Mouse (Mus musculus): Measurements from ENCODE around the gene Cct3. TPM values are rescaled to one million over a fixed set of nuclear protein-coding genes. Genes with fewer than 3 reads are reported as not detected.
"Not testable (repeated sequence)": the region's sequence is repeated elsewhere in the genome, so short reads cannot be mapped to it uniquely, and the experiment has no call there.

Gene Cct3
- polyA plus RNA-seq, 1 experiment, result 157 TPM

DNA sequence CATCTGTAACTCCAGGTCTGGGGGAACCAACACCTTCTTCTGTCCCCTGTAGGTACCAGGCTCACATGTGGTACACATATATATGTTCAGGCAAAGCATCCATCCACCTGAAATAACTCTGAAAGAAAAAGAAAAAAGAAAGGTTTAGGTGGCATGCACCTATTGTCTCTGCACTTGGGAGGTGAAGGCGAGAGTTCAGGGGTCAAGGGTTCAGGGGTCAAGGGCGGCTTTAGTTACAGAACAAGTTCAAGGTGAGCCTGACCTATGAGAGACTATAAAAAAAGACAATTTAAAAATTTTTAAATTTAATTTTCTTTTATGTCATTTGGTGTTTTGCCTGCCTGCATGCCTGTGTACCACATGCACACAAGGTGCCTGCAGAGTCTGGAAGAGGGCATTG is 16.9 kb upstream of the Cct3 start:
- no peak for DNase-seq
- H3K36me3 ChIP-seq (ENCODE audit: control insufficient read depth, insufficient read depth, low read length), result no peaks in the 10 kb centered on the region
- TF ChIP-seq POLR2A (IDR thresholded peaks at IDR 0.05; ENCODE audit: low read depth, low read length), result no peak
- no peak for TF ChIP-seq CTCF (conservative IDR thresholded peaks at IDR 0.05; ENCODE audit: insufficient read depth, insufficient read length, low read depth, low read length)
- H3K27me3 ChIP-seq (replicated peaks; ENCODE audit: control insufficient read depth, insufficient read depth, low read length), result no peaks in the 10 kb centered on the region
- H3K4me1 ChIP-seq (ENCODE audit: control insufficient read depth, insufficient read depth, low read length), result no peaks in the 10 kb centered on the region
- no peak overlapping the region for H3K4me3 ChIP-seq (ENCODE audit: insufficient read depth, low read depth, low read length)
- no peak overlapping the region for H3K27ac ChIP-seq (ENCODE audit: insufficient read depth, low read depth, low read length)
- 91% methylated on average over 2 of the region's 2 CpGs for WGBS

DNA sequence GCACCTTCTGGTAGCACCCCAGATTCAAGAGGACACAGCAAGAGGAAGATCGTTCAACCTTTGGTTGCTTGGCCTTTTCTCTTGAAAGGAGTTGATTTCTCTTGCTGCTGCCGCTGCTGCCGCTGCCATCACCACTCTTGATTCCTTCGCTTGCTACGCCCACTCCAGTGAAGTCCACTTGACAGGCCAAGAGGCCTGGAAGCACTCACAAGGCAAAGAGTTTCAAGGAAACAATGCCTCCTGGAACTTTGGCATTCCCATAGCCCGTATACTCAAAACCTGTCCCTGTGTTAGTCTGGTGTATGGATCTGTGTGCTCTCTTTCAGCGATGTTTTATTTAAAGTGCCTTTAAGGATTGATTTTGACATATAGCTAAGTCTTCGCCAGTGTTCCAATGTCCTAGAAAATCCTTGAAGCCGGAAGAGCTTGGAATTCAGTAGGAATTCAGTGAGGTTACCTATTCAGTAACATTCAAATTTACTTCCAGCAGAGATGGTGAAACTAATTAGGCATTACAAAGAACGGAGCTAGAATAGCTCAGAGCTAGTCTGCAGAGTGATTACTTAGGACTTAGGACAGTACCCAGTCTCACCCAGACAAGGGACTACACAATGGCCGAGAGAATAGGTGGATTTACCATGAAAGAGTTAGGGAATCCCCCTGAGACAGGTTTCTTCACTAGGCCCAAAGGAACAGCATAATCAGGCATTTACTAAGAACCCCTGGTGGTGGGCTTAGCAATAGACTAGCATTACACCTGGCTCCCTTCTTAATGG is 15.6 kb upstream of the Cct3 start:
- H3K4me3 ChIP-seq (ENCODE audit: insufficient read depth, low read depth, low read length); H3K27ac ChIP-seq (ENCODE audit: insufficient read depth, low read depth, low read length); H3K36me3 ChIP-seq (ENCODE audit: control insufficient read depth, insufficient read depth, low read length); H3K27me3 ChIP-seq (replicated peaks; ENCODE audit: control insufficient read depth, insufficient read depth, low read length); DNase-seq; H3K4me1 ChIP-seq (ENCODE audit: control insufficient read depth, insufficient read depth, low read length): not testable (repeated sequence)
- 78% methylated on average over 11 of the region's 11 CpGs for WGBS

DNA sequence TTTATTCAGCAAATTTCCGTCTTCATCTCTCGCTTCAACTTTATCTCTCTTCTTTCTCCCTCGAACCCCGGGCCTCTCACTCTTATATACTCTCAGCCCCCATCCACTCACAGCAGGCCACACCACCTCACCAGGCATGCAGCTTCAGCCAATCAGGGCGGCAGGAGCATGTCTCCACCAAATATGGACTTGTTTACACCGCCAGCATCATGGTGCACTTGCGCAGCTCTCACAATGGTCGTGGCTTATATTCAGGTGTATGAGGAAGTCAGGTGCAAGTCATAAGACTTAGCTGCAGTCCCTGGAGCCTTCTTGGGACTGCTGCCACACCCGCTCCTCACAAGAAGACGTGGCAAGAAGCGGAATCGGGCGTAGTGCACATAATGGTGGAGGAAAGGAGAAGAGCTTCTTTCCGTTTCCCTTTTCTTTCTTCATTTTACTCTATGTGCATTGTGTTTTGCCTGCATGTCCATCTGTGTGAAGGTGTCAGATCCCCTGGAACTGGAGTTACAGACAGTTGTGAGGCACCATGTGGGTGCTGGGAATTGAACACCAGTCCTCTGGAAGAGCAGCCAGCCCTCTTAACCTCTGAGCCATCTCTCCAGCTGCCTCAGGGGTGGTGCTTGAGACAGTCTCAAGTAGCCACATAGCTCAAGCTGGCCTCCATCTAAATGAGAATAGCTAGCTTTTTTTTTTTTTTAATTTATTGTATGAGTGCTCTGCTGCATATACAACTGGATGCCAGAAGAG is 11.9 kb upstream of the Cct3 start:
- not testable (repeated sequence) for H3K4me1 ChIP-seq (ENCODE audit: control insufficient read depth, insufficient read depth, low read length); H3K27ac ChIP-seq (ENCODE audit: insufficient read depth, low read depth, low read length); H3K36me3 ChIP-seq (ENCODE audit: control insufficient read depth, insufficient read depth, low read length); H3K4me3 ChIP-seq (ENCODE audit: insufficient read depth, low read depth, low read length); H3K27me3 ChIP-seq (replicated peaks; ENCODE audit: control insufficient read depth, insufficient read depth, low read length); DNase-seq
- 96% methylated on average over 14 of the region's 14 CpGs for WGBS

DNA sequence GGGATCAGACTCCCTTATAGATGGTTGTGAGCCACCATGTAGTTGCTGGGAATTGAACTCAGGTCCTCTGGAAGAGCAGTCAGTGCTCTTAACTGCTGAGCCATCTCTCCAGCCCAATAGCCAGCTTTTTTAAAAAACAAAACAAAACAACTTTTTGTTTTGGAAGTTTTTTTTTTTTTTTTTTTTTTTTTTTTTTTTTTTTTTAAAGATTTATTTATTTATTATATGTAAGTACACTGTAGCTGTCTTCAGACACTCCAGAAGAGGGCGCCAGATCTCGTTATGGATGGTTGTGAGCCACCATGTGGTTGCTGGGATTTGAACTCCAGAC is 11.4 kb upstream of the Cct3 start:
- H3K27me3 ChIP-seq (replicated peaks; ENCODE audit: control insufficient read depth, insufficient read depth, low read length); H3K4me3 ChIP-seq (ENCODE audit: insufficient read depth, low read depth, low read length); H3K36me3 ChIP-seq (ENCODE audit: control insufficient read depth, insufficient read depth, low read length); H3K4me1 ChIP-seq (ENCODE audit: control insufficient read depth, insufficient read depth, low read length); H3K27ac ChIP-seq (ENCODE audit: insufficient read depth, low read depth, low read length); DNase-seq: not testable (repeated sequence)
- WGBS, result 71% methylated on average over 2 of the region's 2 CpGs

DNA sequence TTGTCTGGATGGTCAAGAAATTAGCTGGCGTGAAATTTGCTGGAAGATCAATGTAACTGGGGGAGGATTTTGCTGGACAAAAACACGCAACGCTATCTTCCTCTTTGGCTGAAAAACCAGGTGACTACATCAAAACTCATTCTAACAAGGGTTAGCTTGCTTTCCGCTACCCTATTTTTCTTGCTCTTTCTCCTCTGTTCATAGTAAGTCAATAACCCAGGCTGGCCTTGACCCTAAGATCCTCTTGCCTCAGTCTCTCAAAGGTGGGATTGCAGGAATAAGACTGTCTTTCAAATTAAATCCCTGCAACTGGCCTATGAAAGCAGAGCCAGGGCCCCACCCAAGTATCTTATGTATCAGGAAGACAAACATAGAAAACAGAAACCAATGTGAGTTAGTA is 9.8 kb upstream of the Cct3 start, which contains the start of gene Gm38392:
TSS of gene Gm38392 (minus strand) at position 101 of the 400 bp plus-strand sequence.
- Histone ChIP-seq H3K27ac (ENCODE audit: insufficient read depth, low read depth, low read length) (no peak within 1 kb of the TSS), H3K36me3 (ENCODE audit: control insufficient read depth, insufficient read depth, low read length) (no peaks in the 10 kb centered on the region), H3K27me3 (replicated peaks; ENCODE audit: control insufficient read depth, insufficient read depth, low read length) (no peaks in the 10 kb centered on the region), H3K4me3 (ENCODE audit: insufficient read depth, low read depth, low read length) (no peak within 1 kb of the TSS), H3K4me1 (ENCODE audit: control insufficient read depth, insufficient read depth, low read length) (no peaks in the 10 kb centered on the region)
- TF ChIP-seq CTCF (conservative IDR thresholded peaks at IDR 0.05; ENCODE audit: insufficient read depth, insufficient read length, low read depth, low read length) (no peak), POLR2A (IDR thresholded peaks at IDR 0.05; ENCODE audit: low read depth, low read length) (no peak)
- no peak for DNase-seq
- 97% methylated on average over 4 of the region's 4 CpGs for WGBS

DNA sequence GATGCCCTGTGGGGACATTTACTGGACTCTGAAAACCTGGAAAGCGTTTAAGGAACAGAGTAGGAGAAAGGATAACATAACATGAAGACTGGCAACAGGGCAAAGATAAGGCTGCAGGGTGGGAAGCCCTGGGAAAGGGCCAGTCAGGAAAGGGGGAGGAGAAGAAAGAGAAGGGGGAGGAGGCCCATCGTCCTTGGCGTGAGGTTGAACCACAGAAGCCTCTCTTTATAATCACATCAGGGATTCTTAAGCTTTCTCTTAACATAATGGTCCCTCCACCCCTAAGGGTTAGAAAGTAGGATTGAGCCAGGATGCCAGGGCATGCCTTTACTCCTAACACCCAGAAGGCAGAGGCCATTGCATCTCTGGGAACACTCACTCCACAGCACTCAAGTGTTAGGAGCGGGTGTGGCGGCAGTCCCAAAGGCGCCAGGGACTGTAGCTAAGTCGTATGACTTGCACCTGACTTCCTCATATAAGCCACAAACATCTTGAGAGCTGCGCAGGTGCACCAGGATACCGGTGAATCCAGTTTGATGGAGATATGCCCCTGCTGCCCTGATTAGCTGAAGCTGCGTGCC is 8.7 kb upstream of the Cct3 start:
- not testable (repeated sequence) for H3K4me1 ChIP-seq (ENCODE audit: control insufficient read depth, insufficient read depth, low read length); H3K27me3 ChIP-seq (replicated peaks; ENCODE audit: control insufficient read depth, insufficient read depth, low read length); DNase-seq; H3K36me3 ChIP-seq (ENCODE audit: control insufficient read depth, insufficient read depth, low read length); H3K27ac ChIP-seq (ENCODE audit: insufficient read depth, low read depth, low read length); H3K4me3 ChIP-seq (ENCODE audit: insufficient read depth, low read depth, low read length)
- 90% methylated on average over 10 of the region's 10 CpGs for WGBS

DNA sequence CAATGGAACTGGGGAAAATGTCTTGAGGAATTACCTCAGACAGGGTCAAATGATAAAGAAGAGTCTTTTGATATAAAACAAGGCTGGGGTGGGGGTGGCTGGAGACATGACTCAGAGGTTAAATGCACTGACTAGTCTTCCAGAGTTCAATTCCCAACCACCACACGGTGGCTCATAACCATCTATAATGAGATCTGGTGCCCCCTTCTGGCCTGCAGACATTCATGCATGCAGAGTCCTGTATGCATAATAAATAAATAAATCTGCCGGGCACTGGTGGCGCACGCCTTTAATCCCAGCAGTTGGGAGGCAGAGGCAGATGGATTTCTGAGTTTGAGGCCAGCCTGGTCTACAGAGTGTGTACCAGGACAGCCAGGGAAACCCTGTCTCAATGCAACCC is 4.9 kb upstream of the Cct3 start:
- no peak overlapping the region for H3K4me3 ChIP-seq (ENCODE audit: insufficient read depth, low read depth, low read length)
- WGBS, result 32% methylated on average over 4 of the region's 4 CpGs
- H3K36me3 ChIP-seq (ENCODE audit: control insufficient read depth, insufficient read depth, low read length), result no peaks in the 10 kb centered on the region
- H3K27ac ChIP-seq (ENCODE audit: insufficient read depth, low read depth, low read length), result no peak overlapping the region
- peak; percentile 34 for DNase-seq
- no peaks in the 10 kb centered on the region for H3K27me3 ChIP-seq (replicated peaks; ENCODE audit: control insufficient read depth, insufficient read depth, low read length)
- no peak for TF ChIP-seq POLR2A (IDR thresholded peaks at IDR 0.05; ENCODE audit: low read depth, low read length)
- TF ChIP-seq CTCF (conservative IDR thresholded peaks at IDR 0.05; ENCODE audit: insufficient read depth, insufficient read length, low read depth, low read length), result peak; percentile 47
- H3K4me1 ChIP-seq (ENCODE audit: control insufficient read depth, insufficient read depth, low read length), result peaks cover 3% of the 10 kb centered on the region; the same call in 1 of the 2 replicates

DNA sequence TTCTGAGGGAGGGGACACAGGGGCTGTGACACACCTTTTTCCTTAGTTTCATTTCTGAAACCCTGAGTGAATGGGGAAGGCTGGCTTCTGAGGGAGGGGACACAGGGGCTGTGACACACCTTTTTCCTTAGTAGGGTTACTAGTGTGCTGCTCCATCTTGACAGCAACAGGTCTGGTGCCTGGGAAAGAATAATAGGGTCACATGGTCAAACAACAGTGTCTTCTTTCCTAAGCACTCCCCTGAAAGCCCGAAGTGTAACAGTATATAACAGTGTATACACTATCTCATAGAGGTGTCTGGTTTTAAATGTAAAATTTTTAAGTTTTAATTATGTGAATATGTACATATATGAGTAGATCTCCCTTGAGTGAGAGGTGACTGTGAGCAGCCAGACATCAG is 1.6 kb upstream of the Cct3 start:
- 38% methylated on average over 1 of the region's 1 CpGs for WGBS
- not testable (repeated sequence) for H3K4me1 ChIP-seq (ENCODE audit: control insufficient read depth, insufficient read depth, low read length); H3K36me3 ChIP-seq (ENCODE audit: control insufficient read depth, insufficient read depth, low read length); DNase-seq; H3K4me3 ChIP-seq (ENCODE audit: insufficient read depth, low read depth, low read length); H3K27me3 ChIP-seq (replicated peaks; ENCODE audit: control insufficient read depth, insufficient read depth, low read length); H3K27ac ChIP-seq (ENCODE audit: insufficient read depth, low read depth, low read length)

All from kidney, adult 2 months (tissue).